Mouse (Mus musculus) kidney, postnatal 36 days (tissue): ENCODE results near the gene Tsacc.
A peak's percentile ranks its signal among the peaks of the same experiment; 100 is the strongest.
"Not testable (repeated sequence)": the region's sequence is repeated elsewhere in the genome, so short reads cannot be mapped to it uniquely, and the experiment has no call there.

Experiments
- DNase-seq, 2 experiments: peaks; one replicate each; pipeline ENCODE4 v3.0.0; 2021 to 2022; ENCODE audit warnings: mixed read lengths in 2 of 2

Gene Tsacc

GRCm38 (mm10) chr3:88296561-88297318 lies at the start of gene Tsacc, which contains the start of gene Cct3:
Gene Tsacc, minus strand, starts transcription at chr3:88296999.
Gene Cct3, plus strand, starts transcription at chr3:88297116.
- DNase-seq, result peak; percentile 97 to 99

GRCm38 (mm10) chr3:88339006-88339405 lies 42.2 kb upstream of the Tsacc start:
- no peak for DNase-seq

GRCm38 (mm10) chr3:88338316-88338715 lies 41.5 kb upstream of the Tsacc start:
- DNase-seq, result no peak

GRCm38 (mm10) chr3:88337367-88338020 lies 40.7 kb upstream of the Tsacc start:
- DNase-seq, result no peak

- DNase-seq, result peak; percentile 97
Observed at GRCm38 (mm10) chr3:88336058-88337013, 39.5 kb upstream of the Tsacc start, which contains the start of the genes Tmem79 and Smg5. Gene Tmem79, minus strand, starts transcription at chr3:88336148. Gene Smg5, plus strand, starts transcription at chr3:88336260.

GRCm38 (mm10) chr3:88335436-88336053 lies 38.7 kb upstream of the Tsacc start:
- peak in 1 of 2 experiments; percentile 51 for DNase-seq

GRCm38 (mm10) chr3:88334902-88335435 lies 38.2 kb upstream of the Tsacc start:
- no peak for DNase-seq

- DNase-seq, result peak; percentile 40 to 53
Observed at GRCm38 (mm10) chr3:88334029-88334658, 37.3 kb upstream of the Tsacc start.

- DNase-seq, result peak; percentile 50 to 76
Observed at GRCm38 (mm10) chr3:88331282-88331681, 34.5 kb upstream of the Tsacc start.

- no peak for DNase-seq
Observed at GRCm38 (mm10) chr3:88328956-88329355, 32.2 kb upstream of the Tsacc start.

- DNase-seq, result peak; percentile 74 to 83
Observed at GRCm38 (mm10) chr3:88324951-88325405, 28.2 kb upstream of the Tsacc start, which contains the start of gene Glmp. Gene Glmp, plus strand, starts transcription at chr3:88325023.

GRCm38 (mm10) chr3:88299172-88299571 lies 2.4 kb upstream of the Tsacc start:
- no peak for DNase-seq

- peak in 1 of 2 experiments; percentile 7 for DNase-seq
Observed at GRCm38 (mm10) chr3:88297321-88297851, 587 bp upstream of the Tsacc start.

GRCm38 (mm10) chr3:88296110-88296560 lies 664 bp downstream of the Tsacc start:
- no peak for DNase-seq

- DNase-seq, result not testable (repeated sequence)
Observed at GRCm38 (mm10) chr3:88295272-88295671, 1.5 kb downstream of the Tsacc start.

GRCm38 (mm10) chr3:88291970-88292369 lies 4.8 kb downstream of the Tsacc start:
- DNase-seq, result peak; percentile 35 to 54

GRCm38 (mm10) chr3:88288133-88288713 lies 8.6 kb downstream of the Tsacc start:
- DNase-seq, result not testable (repeated sequence)

GRCm38 (mm10) chr3:88287110-88287509 lies 9.7 kb downstream of the Tsacc start, which contains the start of gene Gm38392:
Gene Gm38392, minus strand, starts transcription at chr3:88287210.
- DNase-seq, result no peak

- not testable (repeated sequence) for DNase-seq
Observed at GRCm38 (mm10) chr3:88285565-88285895, 11.3 kb downstream of the Tsacc start.

- DNase-seq, result not testable (repeated sequence)
Observed at GRCm38 (mm10) chr3:88284815-88285564, 11.8 kb downstream of the Tsacc start.
